Mouse (Mus musculus) spleen, adult 18-20 months (tissue): ENCODE data around the gene Mt2.

Source experiments
- DNase-seq, 2 experiments: peaks; one replicate each; pipeline ENCODE4 v3.0.0; 2022; ENCODE audit warnings: mixed read lengths in 2 of 2

The Mt2 gene

GRCm38 (mm10) chr8:94199202-94199869 lies 26.9 kb downstream of the Mt2 start:
- peak in 1 of 2 experiments; percentile 55 for DNase-seq

- no peak for DNase-seq
Observed at GRCm38 (mm10) chr8:94204043-94204442, 31.6 kb downstream of the Mt2 start.

GRCm38 (mm10) chr8:94205736-94206135 lies 33.3 kb downstream of the Mt2 start:
- DNase-seq: peak in 1 of 2 experiments; percentile 59

GRCm38 (mm10) chr8:94206256-94206655 lies 33.8 kb downstream of the Mt2 start:
- no peak for DNase-seq

GRCm38 (mm10) chr8:94207491-94207890 lies 35.0 kb downstream of the Mt2 start:
- DNase-seq: no peak

GRCm38 (mm10) chr8:94209639-94210038 lies 37.2 kb downstream of the Mt2 start:
- no peak for DNase-seq

- DNase-seq: no peak
Observed at GRCm38 (mm10) chr8:94210225-94210624, 37.8 kb downstream of the Mt2 start.

GRCm38 (mm10) chr8:94213819-94214218 lies 41.4 kb downstream of the Mt2 start:
- DNase-seq: no peak

- DNase-seq: peak; percentile 93 to 95
Observed at GRCm38 (mm10) chr8:94214252-94215173, 42.0 kb downstream of the Mt2 start, which contains the start of gene Nup93. Nup93 (plus strand) TSS chr8:94214564.
